Mouse (Mus musculus) common myeloid progenitor, adult 5-6 weeks (primary cell): ENCODE results near the gene Mpo. TPM values are rescaled to one million over a fixed set of nuclear protein-coding genes. Genes with fewer than 3 reads are reported as not detected.

Source experiments
- ATAC-seq: replicated peaks from 2 replicates; pipeline ENCODE4 v1.8.0; 2016; ENCODE audit warnings: low read depth, mild to moderate bottlenecking, moderate TSS enrichment, inconsistent platforms; ENCODE audit not compliant: poor library complexity, severe bottlenecking
- total RNA-seq: library from RNA; stranded (forward); fragments of 200-1000, 187-1606 nt; gene quantifications from 2 replicates; pipeline ENCODE4 v1.2.3, GENCODE M21; 2017

Mpo gene
- total RNA-seq, 1 experiment from 2014 or later = 1,797 TPM

DNA sequence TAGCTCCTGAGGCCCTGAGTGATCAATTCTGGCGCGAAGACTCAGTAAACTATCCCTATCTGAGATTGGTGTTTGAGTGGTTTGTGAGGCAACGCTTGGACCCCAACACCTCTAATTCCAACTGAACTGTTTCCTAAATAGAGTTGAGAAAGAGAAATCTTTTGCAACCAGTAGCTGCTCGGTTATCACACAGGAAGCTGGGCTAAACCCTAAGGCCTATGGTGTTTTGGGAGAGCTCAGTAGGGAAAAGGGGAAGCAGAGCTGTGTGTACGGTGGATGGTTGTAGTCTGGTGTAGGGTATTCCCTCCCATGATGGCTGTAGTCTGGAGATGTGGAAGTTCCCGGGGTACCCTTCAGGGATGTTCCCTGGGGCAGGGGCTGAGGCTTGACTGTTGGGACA is 3.3 kb upstream of the Mpo start:
- peak; percentile 60 for ATAC-seq

- ATAC-seq = no peak
These were observed 8.4 kb downstream of the Mpo start for GRCm38 (mm10) chr11:87801711-87802275.

DNA sequence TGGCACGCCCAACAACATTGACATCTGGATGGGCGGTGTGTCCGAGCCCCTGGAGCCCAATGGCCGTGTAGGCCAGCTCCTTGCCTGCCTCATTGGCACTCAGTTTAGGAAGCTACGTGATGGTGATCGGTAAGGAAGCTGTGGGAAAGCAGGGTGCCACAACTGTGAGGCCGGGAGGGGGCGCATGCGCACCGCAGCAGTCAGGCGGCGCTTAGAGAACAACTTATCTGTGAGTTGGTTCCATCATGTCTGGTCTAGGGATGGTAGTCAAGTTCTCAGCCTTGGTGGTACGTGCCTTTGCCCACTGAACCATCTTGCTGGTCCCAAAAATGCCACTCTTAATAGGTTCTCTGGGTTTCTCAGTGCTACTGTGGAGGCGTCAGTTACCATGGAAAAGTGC is 9.2 kb downstream of the Mpo start:
- ATAC-seq = 0 out of 2 replicates have a peak, but pooled peaks have one; percentile 8

DNA sequence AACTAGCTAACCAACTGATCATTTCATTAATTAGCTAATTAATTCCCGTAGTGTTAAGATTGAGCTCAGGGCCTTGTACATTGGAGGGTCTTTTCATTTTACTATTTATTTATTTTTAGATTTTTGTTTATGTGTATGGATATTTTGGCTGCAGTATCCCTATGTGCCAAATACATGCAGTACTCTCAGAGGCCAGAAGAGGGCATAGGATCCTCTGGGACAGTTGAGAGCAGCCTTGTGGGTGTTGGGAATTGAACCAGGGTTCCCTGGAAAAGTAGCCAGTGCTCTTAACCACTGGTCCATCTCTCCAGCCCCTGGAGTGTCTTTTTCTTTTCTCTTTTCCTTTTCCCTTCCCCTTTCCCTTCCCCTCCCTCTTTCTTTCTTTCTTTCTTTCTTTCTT is 12.1 kb downstream of the Mpo start:
- ATAC-seq = no peak

DNA sequence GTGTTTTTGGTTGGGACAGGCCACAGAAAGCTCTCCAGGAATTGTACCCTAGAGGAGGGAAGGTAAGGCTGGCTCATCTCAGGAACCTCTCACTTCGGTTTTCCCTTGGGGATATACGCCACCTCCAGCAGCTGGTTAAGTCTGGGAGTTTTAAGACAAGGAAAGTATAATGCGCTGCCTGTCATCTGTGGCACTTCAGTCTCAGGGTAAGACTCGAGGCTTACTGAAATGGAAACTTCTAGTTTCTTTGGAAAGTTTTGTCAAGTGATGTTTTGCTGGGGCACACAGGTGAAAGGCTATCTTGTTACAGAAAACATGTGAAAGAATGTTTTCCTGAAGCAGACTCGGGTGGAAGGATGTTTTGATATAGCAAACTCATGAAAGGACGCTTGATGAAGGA is 14.1 kb downstream of the Mpo start:
- no peak for ATAC-seq

- ATAC-seq = peak; percentile 69
These were observed 14.9 kb downstream of the Mpo start for GRCm38 (mm10) chr11:87808236-87808635.

DNA sequence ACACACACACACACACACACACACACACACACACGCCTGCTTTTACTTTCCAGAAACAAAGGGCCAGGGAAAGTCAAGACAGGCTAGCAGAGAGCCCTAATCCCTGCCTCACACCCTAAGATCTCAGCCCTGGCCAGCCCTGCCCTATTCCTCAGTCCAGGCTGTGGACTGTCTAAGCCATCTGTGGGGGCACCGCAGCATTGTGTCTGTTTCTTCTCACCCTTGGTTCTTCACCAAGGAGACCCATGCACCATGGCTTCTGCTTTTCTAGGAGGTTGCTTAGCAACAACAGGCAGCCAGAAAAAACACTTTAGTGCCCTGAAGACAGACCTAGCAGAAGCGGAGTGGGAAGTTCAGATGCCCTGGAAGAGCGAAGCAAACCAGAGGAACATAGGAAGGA is 18.0 kb downstream of the Mpo start:
- ATAC-seq = peak; percentile 76

- no peak for ATAC-seq
These were observed 21.4 kb downstream of the Mpo start for GRCm38 (mm10) chr11:87814831-87815230.

GRCm38 (mm10) chr11:87816707-87817442 is 23.5 kb downstream of the Mpo start:
- ATAC-seq = peak; percentile 75

DNA sequence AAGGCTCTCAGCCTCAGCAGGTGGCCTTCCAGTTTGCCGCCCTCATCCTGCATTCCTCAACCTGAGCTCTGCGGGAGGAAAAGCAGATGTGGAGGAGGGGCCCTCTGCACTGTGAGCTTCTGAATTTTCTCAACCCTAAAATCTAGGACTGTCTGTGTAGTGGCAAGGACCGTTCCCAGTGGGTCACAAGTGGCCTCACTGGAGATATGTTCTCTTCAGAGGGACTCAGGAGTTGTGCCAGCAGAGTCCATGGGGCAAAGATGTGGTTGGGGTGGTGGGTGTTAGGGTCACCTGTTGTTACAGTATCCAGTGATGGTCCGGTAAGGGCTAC is 24.0 kb downstream of the Mpo start:
- 0 out of 2 replicates have a peak, but pooled peaks have one; percentile 20 for ATAC-seq

DNA sequence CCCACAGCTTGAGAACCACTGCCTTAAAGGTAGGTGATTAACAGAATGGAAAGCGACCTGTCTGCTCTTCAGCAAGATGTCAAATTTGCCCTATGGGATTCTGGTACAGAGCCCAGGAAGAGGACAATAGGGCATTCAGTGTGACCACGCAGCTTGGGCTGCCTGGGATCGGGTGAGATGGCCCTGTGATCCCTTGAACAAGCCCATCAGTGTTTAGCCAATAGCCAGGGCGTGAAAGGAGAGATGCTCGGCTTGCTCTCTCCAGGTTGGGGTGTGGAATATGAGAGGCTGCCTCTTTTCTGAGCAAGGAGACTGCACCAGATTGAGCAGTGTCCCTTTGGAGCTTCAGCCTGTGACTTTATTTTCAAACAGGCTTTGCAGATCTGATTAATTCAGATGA is 28.1 kb downstream of the Mpo start:
- no peak for ATAC-seq

DNA sequence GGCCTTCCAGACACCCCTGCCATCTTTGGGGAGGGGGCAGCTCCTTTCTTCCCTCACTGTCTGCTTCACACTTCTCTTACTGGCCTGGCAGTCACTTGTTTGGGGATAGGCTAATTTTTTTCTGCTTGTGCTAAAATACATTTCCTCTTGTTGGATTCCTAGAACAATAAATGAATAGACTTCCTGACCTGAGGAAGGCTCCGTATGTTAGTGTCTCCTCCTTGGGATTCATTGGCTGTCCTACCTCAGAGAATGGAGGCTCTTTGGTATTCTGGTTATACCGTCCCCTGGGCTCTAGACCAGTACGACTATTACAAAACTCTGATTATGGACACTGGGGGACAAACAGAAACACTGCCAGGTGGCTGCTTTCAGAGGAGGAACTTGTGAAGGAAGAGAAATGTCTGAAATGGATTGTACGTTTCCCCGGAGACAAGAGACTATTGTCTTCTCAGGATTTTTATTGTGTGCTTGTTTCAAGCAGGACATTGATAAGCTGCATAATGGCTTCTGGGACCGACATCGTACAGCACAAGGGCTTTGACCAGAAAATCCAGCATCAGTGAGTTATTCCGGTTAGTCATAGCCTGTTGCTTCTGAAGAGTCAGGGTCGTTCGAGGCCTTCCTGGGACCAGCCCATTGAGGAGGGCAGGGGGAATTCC is 35.0 kb downstream of the Mpo start, which contains the start of gene Lpo:
Lpo (minus strand) TSS at position 51 of the 662 bp plus-strand sequence.
- ATAC-seq = no peak

GRCm38 (mm10) chr11:87840676-87841075 is 47.3 kb downstream of the Mpo start:
- no peak for ATAC-seq

DNA sequence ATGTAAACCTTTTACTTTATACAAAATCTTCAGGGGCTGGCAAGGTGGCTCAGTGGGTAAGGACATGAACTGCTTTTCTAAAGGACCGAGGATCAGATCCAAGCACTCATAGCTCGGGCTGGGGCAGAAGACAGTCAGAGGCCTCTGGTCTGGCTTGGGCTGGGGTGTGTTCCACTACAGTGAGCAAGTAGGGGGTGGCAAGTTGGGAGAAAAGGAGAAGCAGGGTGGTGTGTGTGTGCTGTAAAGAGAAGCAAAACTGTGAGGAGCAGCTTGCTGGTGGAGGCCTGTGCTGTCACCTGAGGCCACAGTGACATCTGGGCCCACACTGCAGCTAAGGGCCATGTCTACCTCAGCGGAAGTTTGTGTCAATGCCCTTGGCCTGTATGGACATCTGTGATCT is 48.1 kb downstream of the Mpo start:
- no peak for ATAC-seq

GRCm38 (mm10) chr11:87846968-87847600 is 53.7 kb downstream of the Mpo start:
- ATAC-seq = no peak

DNA sequence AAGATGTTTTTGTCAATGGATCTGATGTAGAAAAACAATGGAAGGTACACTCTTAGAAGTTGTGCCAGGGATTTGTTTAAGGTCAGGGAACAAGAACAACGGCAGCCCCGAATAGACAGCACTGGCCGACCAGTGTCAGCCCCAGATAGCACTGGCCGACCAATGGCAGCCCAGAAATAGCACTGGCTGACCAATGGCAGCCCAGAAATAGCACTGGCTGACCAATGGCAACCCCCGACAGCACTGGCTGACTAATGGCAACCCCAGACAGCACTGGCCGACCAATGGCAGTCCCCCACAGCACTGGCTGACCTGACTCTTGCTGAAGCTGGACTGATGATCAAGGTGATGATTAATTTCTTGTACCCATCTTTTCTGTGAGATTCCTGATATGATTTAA is 54.5 kb downstream of the Mpo start:
- no peak for ATAC-seq

DNA sequence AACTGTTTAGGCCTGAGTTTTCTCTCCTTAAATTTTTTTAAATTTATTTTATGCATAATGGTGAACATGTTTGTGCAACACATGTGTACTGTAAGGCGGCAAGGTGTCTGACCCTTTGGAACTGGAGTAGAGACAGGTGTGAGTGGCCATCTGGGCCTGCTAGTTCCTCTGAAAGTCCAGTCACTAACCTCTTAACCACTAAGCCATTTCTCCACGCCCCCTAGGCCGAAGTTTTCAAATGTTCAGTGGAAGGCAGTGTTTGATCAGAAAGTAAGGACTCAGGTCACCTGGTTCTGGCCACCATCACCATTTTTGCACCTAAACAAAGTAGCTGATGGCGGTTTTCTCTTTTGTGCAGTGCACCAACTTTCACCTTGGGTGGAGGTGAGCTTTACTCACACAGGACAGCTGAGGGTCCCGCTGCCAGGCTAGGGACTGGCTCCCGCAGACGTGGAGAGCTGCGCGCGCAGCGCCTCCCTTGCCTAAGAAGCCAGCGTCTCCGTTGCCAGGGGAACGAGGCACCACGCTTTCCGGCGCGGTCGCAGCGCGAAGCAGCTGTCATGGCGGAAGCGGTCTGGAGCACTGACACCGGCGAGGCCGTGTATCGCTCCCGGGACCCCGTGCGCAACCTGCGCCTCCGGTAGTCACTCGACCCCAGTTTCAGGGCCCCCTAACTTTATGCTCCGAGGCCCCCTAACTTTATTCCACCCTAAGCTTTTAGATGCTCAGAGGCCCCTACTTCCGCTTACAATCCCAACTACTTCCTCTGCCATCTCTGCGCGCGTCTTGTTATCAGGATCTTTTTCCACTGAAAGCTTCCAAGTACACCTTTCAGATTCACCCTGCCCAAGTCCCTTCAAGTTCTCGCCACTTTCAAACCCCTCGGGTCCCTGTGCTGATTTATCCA is 59.6 kb downstream of the Mpo start, which contains the start of gene Mks1:
Mks1 (plus strand) TSS at position 526 of the 907 bp plus-strand sequence.
- peak; percentile 97 for ATAC-seq

GRCm38 (mm10) chr11:87853597-87853954 is 60.2 kb downstream of the Mpo start:
- no peak for ATAC-seq
